Mouse (Mus musculus): Measurements from ENCODE around the gene Actr2. TPM values are rescaled to one million over a fixed set of nuclear protein-coding genes. Genes with fewer than 3 reads are reported as not detected.
A peak's percentile ranks its signal among the peaks of the same experiment; 100 is the strongest.
"Not testable (repeated sequence)": the region's sequence is repeated elsewhere in the genome, so short reads cannot be mapped to it uniquely, and the experiment has no call there.

Actr2 gene
- polyA plus RNA-seq, 1 experiment: 194 TPM

DNA sequence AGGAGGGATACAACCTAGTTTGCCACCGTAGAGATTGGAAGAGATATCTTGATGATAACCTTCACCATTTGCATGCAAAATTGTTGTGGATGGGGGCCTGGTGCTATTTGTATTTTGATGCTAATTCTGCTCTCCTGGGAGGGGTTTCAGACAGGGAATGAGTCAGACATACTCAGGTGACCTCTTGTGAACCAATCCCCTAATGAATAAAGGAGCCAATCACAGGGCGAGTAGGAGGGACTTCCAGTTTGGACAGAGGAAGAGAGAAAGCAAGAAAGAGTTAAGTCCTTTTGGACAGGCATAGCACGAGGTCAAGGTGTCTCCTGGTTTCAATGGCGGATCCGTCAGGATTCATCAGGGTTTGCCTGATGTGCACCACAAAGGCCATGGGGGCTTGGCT is 27.6 kb upstream of the Actr2 start:
- Histone ChIP-seq H3K27ac (ENCODE audit: insufficient read depth, low read length) (no peak overlapping the region), H3K4me3 (ENCODE audit: insufficient read depth, low read length) (no peak overlapping the region), H3K4me1 (ENCODE audit: control insufficient read depth, insufficient read depth, low read length) (no peaks in the 10 kb centered on the region)
- TF ChIP-seq POLR2A (IDR thresholded peaks at IDR 0.05; ENCODE audit: low read depth, low read length) (no peak), CTCF (IDR thresholded peaks at IDR 0.05; ENCODE audit: borderline replicate concordance, insufficient read depth, low read length) (no peak)

DNA sequence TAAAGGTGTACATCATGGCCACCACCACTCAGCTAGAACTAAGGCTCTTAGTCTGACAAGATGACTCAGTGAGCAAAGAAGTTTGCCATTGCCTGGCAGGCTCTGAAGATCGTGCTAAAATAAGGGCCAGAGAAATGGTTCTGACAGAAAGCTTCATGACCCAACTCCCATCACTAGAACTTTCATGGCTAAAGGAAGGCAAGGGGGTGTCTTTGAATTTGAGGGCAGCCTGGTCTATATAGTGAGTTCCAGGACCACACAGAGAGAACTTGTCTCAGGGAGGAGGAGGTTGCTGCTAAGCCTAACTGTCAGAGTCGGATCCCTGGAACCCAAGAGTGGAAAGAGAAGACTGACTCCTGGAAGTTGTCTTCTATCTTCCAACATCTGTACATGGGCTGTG is 27.0 kb upstream of the Actr2 start:
- no peaks in the 10 kb centered on the region for H3K4me1 ChIP-seq (ENCODE audit: control insufficient read depth, insufficient read depth, low read length)

DNA sequence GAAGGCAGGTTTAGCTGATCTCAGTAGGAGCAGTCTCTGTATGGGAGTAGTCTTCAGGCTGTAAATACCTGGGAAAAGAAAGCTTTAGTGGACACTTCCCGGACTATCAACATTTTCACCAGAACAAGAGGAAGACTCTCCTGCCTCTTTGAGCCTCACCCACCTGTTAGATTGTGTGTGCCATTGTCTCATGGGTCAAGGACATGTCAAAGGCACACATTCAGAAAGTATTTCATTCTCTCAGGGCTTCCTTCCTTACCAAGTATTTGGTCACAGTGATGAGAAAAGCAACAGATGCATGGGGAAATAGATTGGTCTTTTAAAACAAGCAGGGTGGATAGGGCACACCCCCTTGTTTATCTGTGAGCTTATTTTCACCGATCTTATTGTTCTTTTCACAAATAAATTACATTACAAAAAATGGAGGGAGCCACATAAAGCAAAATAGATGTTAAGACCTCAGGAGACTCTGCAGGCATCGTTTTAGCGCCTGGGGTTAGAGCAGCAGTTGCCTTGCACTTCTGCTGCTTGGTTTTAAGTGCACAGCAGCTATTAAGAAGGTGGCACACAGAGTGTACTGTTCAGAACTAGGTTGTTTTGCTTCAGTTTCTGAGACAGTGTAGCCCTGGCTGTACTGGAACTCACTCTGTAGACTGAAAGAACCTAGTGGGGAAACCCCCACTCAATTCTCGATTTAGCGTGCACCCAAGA is 25.9 kb upstream of the Actr2 start:
- no peak overlapping the region for H3K27ac ChIP-seq (ENCODE audit: insufficient read depth, low read length)
- no peak for TF ChIP-seq POLR2A (IDR thresholded peaks at IDR 0.05; ENCODE audit: low read depth, low read length)
- TF ChIP-seq CTCF (IDR thresholded peaks at IDR 0.05; ENCODE audit: borderline replicate concordance, insufficient read depth, low read length): no peak
- no peak overlapping the region for H3K4me3 ChIP-seq (ENCODE audit: insufficient read depth, low read length)
- no peaks in the 10 kb centered on the region for H3K4me1 ChIP-seq (ENCODE audit: control insufficient read depth, insufficient read depth, low read length)

More for the DNA sequence above, 27.0 kb upstream of the Actr2 start:
- no peak for TF ChIP-seq CTCF (IDR thresholded peaks at IDR 0.05; ENCODE audit: borderline replicate concordance, insufficient read depth, low read length)
- TF ChIP-seq POLR2A (IDR thresholded peaks at IDR 0.05; ENCODE audit: low read depth, low read length): no peak
- Histone ChIP-seq H3K4me3 (ENCODE audit: insufficient read depth, low read length) (no peak overlapping the region), H3K27ac (ENCODE audit: insufficient read depth, low read length) (no peak overlapping the region)

DNA sequence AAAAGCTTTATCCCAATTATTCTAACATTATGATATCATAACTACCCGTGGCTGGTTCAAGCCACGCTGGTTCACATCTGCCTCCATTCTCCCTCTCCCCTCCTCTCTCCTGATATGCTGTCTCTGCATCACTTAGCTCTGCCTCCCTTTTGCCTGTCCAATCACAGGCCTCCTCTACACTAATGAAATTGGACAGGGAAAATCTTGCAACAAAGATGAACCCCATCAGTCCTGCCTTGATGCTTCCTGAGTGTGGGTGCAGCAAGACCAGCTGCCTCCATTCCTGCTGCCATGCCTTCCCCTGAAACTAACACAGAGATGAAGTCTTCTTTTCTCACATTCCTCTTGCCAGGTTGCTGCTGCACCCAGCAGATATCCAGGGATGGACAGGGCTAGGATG is 25.2 kb upstream of the Actr2 start:
- no peak overlapping the region for H3K27ac ChIP-seq (ENCODE audit: insufficient read depth, low read length)
- TF ChIP-seq POLR2A (IDR thresholded peaks at IDR 0.05; ENCODE audit: low read depth, low read length) (no peak), CTCF (IDR thresholded peaks at IDR 0.05; ENCODE audit: borderline replicate concordance, insufficient read depth, low read length) (no peak)
- H3K4me3 ChIP-seq (ENCODE audit: insufficient read depth, low read length): no peak overlapping the region
- H3K4me1 ChIP-seq (ENCODE audit: control insufficient read depth, insufficient read depth, low read length): no peaks in the 10 kb centered on the region

DNA sequence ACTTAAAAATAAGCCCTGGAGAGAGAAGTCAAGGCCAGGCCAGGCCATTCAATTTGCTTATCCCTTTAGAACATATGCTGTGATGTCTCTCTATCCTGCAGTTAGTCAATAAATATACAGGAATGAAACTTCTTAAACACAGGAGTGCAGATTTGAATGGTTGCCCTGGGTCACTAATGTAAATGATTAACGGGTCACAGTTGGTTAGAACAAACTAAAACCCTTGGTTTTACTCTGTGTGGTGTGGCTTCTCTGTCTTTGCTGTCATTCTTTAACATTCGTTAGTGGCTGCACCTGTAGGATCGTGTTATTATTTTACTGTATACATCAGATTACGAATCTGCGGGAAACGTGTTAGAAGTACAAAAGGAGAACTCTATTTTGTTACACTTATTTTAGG is 23.6 kb upstream of the Actr2 start:
- no peaks in the 10 kb centered on the region for H3K4me1 ChIP-seq (ENCODE audit: control insufficient read depth, insufficient read depth, low read length)
- TF ChIP-seq CTCF (IDR thresholded peaks at IDR 0.05; ENCODE audit: borderline replicate concordance, insufficient read depth, low read length): no peak
- no peak for TF ChIP-seq POLR2A (IDR thresholded peaks at IDR 0.05; ENCODE audit: low read depth, low read length)
- H3K27ac ChIP-seq (ENCODE audit: insufficient read depth, low read length): no peak overlapping the region
- H3K4me3 ChIP-seq (ENCODE audit: insufficient read depth, low read length): no peak overlapping the region

DNA sequence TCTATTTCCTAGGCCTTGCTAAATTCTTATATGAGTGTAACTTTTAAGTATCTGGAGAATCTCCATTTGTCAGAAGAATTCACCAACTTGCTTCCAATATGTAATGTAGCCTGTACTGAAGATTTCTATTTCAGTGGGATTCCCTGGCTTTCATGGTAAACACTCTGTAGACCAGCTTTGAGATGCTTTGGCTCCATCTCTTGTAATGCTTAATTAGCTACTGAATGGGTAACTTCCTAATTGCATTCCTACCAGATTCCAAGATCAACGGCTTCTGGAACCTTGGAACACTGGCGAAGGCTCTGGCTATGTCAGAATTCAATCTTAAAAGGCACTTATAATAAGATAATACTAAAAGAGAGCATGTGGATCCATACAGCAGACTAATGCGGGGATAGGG is 22.2 kb upstream of the Actr2 start:
- not testable (repeated sequence) for H3K4me3 ChIP-seq (ENCODE audit: insufficient read depth, low read length); H3K4me1 ChIP-seq (ENCODE audit: control insufficient read depth, insufficient read depth, low read length)

DNA sequence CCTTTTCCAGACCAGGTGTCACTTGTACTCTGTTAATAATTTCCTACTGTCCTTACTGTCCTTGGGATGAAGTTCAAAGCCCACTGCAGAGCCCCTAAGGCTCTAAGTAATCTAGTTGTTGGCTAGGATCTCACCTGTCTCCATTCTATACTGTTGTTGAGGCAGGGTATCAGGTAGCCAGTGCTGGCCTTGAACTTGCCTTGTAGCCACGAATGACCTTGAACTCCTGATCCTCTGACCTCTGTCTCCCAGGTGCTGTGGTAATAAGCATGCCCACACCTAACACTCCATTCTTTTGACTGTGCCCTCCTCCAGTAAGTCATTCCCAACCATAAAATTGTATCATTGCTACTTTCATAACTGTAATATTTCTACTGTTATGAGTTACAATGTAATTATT is 21.0 kb upstream of the Actr2 start:
- H3K27ac ChIP-seq (ENCODE audit: insufficient read depth, low read length): no peak overlapping the region
- no peak for TF ChIP-seq CTCF (IDR thresholded peaks at IDR 0.05; ENCODE audit: borderline replicate concordance, insufficient read depth, low read length)
- TF ChIP-seq POLR2A (IDR thresholded peaks at IDR 0.05; ENCODE audit: low read depth, low read length): no peak

More for the DNA sequence above, 22.2 kb upstream of the Actr2 start:
- not testable (repeated sequence) for H3K27ac ChIP-seq (ENCODE audit: insufficient read depth, low read length)

DNA sequence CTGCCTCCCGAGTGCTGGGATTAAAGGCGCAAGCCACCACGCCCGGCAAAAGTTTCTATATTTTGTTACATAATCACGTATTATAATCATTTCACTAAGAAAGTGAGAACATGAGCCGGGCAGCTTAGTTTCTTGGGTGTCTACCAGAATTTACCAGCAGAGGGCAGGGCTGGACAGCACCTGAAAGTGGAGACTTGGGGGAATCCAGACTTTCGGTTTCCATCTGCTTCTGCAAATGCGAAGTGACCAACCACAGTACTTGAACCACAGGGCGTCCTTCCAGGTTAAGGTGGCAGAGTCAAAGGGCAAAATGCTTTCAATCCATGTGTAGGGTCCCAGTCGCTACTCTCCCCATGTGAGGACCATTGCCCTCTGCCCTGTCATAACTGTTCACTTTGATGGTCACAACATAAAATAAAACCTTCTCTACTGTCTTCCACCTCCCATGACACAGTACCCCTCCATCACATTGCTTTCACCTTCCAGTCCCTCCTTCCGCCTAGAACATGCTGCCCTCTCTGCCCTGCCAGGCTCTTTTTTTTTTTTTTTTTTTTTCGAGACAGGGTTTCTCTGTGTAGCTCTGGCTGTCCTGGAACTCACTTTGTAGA is 20.3 kb upstream of the Actr2 start:
- no peaks in the 10 kb centered on the region for H3K4me1 ChIP-seq (ENCODE audit: control insufficient read depth, insufficient read depth, low read length)
- 0 out of 2 replicates have a peak, but pooled peaks have one; percentile 33 for TF ChIP-seq CTCF (IDR thresholded peaks at IDR 0.05; ENCODE audit: borderline replicate concordance, insufficient read depth, low read length)
- TF ChIP-seq POLR2A (IDR thresholded peaks at IDR 0.05; ENCODE audit: low read depth, low read length): no peak
- H3K27ac ChIP-seq (ENCODE audit: insufficient read depth, low read length): no peak overlapping the region
- no peak overlapping the region for H3K4me3 ChIP-seq (ENCODE audit: insufficient read depth, low read length)

More for the DNA sequence above, 21.0 kb upstream of the Actr2 start:
- Histone ChIP-seq H3K4me3 (ENCODE audit: insufficient read depth, low read length) (no peak overlapping the region), H3K4me1 (ENCODE audit: control insufficient read depth, insufficient read depth, low read length) (no peaks in the 10 kb centered on the region)

DNA sequence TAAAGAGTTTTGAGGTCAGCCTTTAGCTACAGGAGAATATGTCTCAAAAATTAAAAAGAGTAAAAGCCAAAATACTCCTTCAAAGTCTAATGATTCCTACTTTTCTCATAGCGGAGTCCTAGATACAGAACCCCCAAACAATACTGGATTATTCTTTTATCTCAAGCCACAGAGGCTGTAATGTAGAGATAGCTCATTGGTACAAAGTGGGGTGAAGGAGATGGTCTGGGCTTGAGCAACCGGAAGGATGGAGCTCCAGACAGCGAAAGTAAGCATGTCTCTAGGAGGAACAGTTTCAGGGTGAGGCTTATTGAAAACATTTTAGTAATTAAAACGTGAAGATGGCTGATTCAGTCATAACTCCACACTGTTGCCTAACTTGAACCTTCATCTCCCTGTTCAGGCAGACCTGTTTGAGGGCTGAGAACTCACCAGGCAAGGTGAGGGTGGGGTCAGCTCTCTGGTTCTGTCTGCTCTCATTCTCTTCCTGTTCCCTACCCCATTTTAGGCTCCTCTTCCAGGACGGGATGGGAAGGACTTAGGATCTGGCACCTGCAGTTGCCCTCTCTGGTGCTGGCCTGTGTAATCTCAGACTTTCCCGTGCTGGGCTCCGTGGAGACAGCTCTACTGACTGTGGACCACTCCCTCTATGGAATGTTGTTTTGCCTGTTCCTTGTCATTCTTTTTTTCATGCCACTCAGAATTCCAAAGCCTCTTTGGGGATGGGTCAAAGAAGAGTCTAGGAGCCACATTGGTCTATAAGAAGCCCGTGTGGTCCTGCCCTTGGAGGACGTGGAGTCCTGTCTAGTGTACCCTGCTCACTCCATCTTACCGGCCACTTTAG is 14.2 kb upstream of the Actr2 start:
- H3K4me1 ChIP-seq (ENCODE audit: control insufficient read depth, insufficient read depth, low read length): no peaks in the 10 kb centered on the region
- TF ChIP-seq CTCF (IDR thresholded peaks at IDR 0.05; ENCODE audit: borderline replicate concordance, insufficient read depth, low read length): no peak
- TF ChIP-seq POLR2A (IDR thresholded peaks at IDR 0.05; ENCODE audit: low read depth, low read length): no peak
- H3K27ac ChIP-seq (ENCODE audit: insufficient read depth, low read length): no peak overlapping the region
- no peak overlapping the region for H3K4me3 ChIP-seq (ENCODE audit: insufficient read depth, low read length)

DNA sequence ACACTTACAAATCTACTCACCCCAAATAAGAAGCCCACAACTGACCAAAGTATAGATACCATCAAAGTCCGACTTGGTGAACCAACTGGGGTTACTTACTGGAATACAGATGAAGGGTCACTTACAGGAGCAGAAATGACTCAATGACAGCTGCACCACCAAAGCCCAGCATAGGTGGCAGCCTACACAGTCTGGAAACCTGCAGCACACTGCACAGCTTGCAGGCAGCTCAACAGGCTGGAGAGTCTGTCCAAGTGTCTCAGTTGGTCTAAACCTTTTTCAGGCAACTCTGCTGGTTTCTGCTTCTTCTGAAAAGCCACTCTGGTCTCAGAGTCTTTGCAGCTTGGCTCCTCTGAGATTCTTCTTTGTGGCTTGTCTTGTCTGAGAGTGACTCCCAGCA is 12.7 kb upstream of the Actr2 start:
- no peaks in the 10 kb centered on the region for H3K4me1 ChIP-seq (ENCODE audit: control insufficient read depth, insufficient read depth, low read length)
- H3K4me3 ChIP-seq (ENCODE audit: insufficient read depth, low read length): no peak overlapping the region
- no peak overlapping the region for H3K27ac ChIP-seq (ENCODE audit: insufficient read depth, low read length)
- TF ChIP-seq POLR2A (IDR thresholded peaks at IDR 0.05; ENCODE audit: low read depth, low read length) (no peak), CTCF (IDR thresholded peaks at IDR 0.05; ENCODE audit: borderline replicate concordance, insufficient read depth, low read length) (no peak)
